Mouse (Mus musculus) spleen, adult 2 months (tissue): Measurements from ENCODE around the gene Bsg.

ENCODE experiments used
- CTCF ChIP-seq: fragments of 200-500 bp; IDR thresholded peaks from 2 replicates; pipeline ENCODE4 v1.5.1; 2011; ENCODE audit warnings: mild to moderate bottlenecking, inconsistent platforms; ENCODE audit not compliant: insufficient read depth, insufficient read length, insufficient replicate concordance; ENCODE audit errors: extremely low read depth
- POLR2A ChIP-seq: fragments of 200-500 bp; IDR thresholded peaks from 2 replicates; pipeline ENCODE4 v1.6.1; 2011; ENCODE audit warnings: low read depth, low read length, inconsistent platforms

GRCm38 (mm10) chr10:79729357-79729965 lies 25.2 kb downstream of the Bsg start:
- no peak for TF ChIP-seq CTCF
- no peak for TF ChIP-seq POLR2A
